Mouse (Mus musculus): ENCODE measurements around the gene Brd4. TPM values are rescaled to one million over a fixed set of nuclear protein-coding genes. Genes with fewer than 3 reads are reported as not detected.
A peak's percentile ranks its signal among the peaks of the same experiment; 100 is the strongest.

The Brd4 gene
- polyA plus RNA-seq, 1 experiment from 2014 or later, result 84.5 TPM

GRCm38 (mm10) chr17:32163910-32164650 lies 120.4 kb downstream of the Brd4 start:
- WGBS, result 53% methylated on average over 6 of the region's 6 CpGs
- Histone ChIP-seq H3K4me2 (peak overlapping the region; percentile 96; the same call in 1 of the 2 replicates), H3K27ac (peak overlapping the region; percentile 31), H3K4me1 (peaks cover 50% of the 10 kb centered on the region), H3K9ac (no peak overlapping the region), H3K9me3 (replicated peaks) (no peaks in the 10 kb centered on the region), H3K27me3 (no peaks in the 10 kb centered on the region), H3K4me3 (no peak overlapping the region; the same call in 1 of the 2 replicates), H3K36me3 (ENCODE audit: poor library complexity, severe bottlenecking) (no peaks in the 10 kb centered on the region)
- ATAC-seq, result no peak

GRCm38 (mm10) chr17:32162112-32162850 lies 122.2 kb downstream of the Brd4 start:
- ATAC-seq, result peak; percentile 36; the same call in 1 of the 2 replicates
- H3K27ac ChIP-seq, result no peak overlapping the region
- H3K4me1 ChIP-seq, result peaks cover 50% of the 10 kb centered on the region

GRCm38 (mm10) chr17:32160882-32161281 lies 123.6 kb downstream of the Brd4 start:
- Histone ChIP-seq H3K4me1 (peaks cover 39% of the 10 kb centered on the region), H3K4me3 (no peak overlapping the region), H3K4me2 (no peak overlapping the region), H3K36me3 (ENCODE audit: poor library complexity, severe bottlenecking) (peaks cover 18% of the 10 kb centered on the region), H3K9me3 (replicated peaks) (no peaks in the 10 kb centered on the region), H3K27ac (no peak overlapping the region), H3K9ac (no peak overlapping the region), H3K27me3 (no peaks in the 10 kb centered on the region)
- 82% methylated on average over 4 of the region's 4 CpGs for WGBS
- ATAC-seq, result no peak

More at GRCm38 (mm10) chr17:32162112-32162850, 122.2 kb downstream of the Brd4 start:
- Histone ChIP-seq H3K36me3 (ENCODE audit: poor library complexity, severe bottlenecking) (peaks cover 12% of the 10 kb centered on the region), H3K4me3 (peak overlapping the region; percentile 59), H3K9ac (peak overlapping the region; percentile 74), H3K4me2 (peak overlapping the region; percentile 96), H3K27me3 (no peaks in the 10 kb centered on the region), H3K9me3 (replicated peaks) (no peaks in the 10 kb centered on the region)
- 2% methylated on average over 57 of the region's 58 CpGs for WGBS

- Histone ChIP-seq H3K4me1 (peaks cover 22% of the 10 kb centered on the region), H3K27ac (no peak overlapping the region), H3K9ac (no peak overlapping the region), H3K27me3 (no peaks in the 10 kb centered on the region), H3K36me3 (ENCODE audit: poor library complexity, severe bottlenecking) (peaks cover 36% of the 10 kb centered on the region), H3K4me3 (no peak overlapping the region), H3K9me3 (replicated peaks) (no peaks in the 10 kb centered on the region), H3K4me2 (no peak overlapping the region)
- 93% methylated on average over 13 of the region's 13 CpGs for WGBS
- no peak for ATAC-seq
These were observed 125.7 kb downstream of the Brd4 start for GRCm38 (mm10) chr17:32158841-32159240.

GRCm38 (mm10) chr17:32146718-32147117 lies 137.8 kb downstream of the Brd4 start:
- H3K27me3 ChIP-seq, result no peaks in the 10 kb centered on the region
- peaks cover 77% of the 10 kb centered on the region for H3K36me3 ChIP-seq (ENCODE audit: poor library complexity, severe bottlenecking)
- no peaks in the 10 kb centered on the region for H3K9me3 ChIP-seq (replicated peaks)
- no peak overlapping the region for H3K4me2 ChIP-seq
- no peak overlapping the region for H3K27ac ChIP-seq
- WGBS, result 88% methylated on average over 8 of the region's 8 CpGs
- no peak overlapping the region; the same call in 1 of the 2 replicates for H3K9ac ChIP-seq
- ATAC-seq, result no peak
- no peak overlapping the region for H3K4me3 ChIP-seq
- peaks cover 7% of the 10 kb centered on the region; the same call in 1 of the 2 replicates for H3K4me1 ChIP-seq

Other genes starting within 250 kb of the Brd4 start
- gene Rrp1b, start 248.6 kb downstream of the Brd4 start, polyA plus RNA-seq (2015; fragmentation: Nextera tagmentation; extraction: Ambion mirVana), result 52.8 and 58.6 TPM in 2 replicates
- gene Hsf2bp, start 248.4 kb downstream of the Brd4 start, polyA plus RNA-seq (2015; fragmentation: Nextera tagmentation; extraction: Ambion mirVana), result 0.43 TPM in 2 replicates
- gene Notch3, start 117.9 kb downstream of the Brd4 start, polyA plus RNA-seq (2015; fragmentation: Nextera tagmentation; extraction: Ambion mirVana), result 7.7 and 9.7 TPM in 2 replicates
- 0.08 and 0.10 TPM in 2 replicates for gene Ephx3, start 95.2 kb downstream of the Brd4 start, polyA plus RNA-seq (2015; fragmentation: Nextera tagmentation; extraction: Ambion mirVana)
- 112 and 114 TPM in 2 replicates for gene Akap8, start 36.5 kb upstream of the Brd4 start, polyA plus RNA-seq (2015; fragmentation: Nextera tagmentation; extraction: Ambion mirVana)
- gene Akap8l, start 65.9 kb upstream of the Brd4 start, polyA plus RNA-seq (2015; fragmentation: Nextera tagmentation; extraction: Ambion mirVana), result 113 and 119 TPM in 2 replicates
- 26.6 and 27.7 TPM in 2 replicates for gene Wiz, start 104.7 kb upstream of the Brd4 start, polyA plus RNA-seq (2015; fragmentation: Nextera tagmentation; extraction: Ambion mirVana)
- gene Rasal3, start 118.9 kb upstream of the Brd4 start, polyA plus RNA-seq (2015; fragmentation: Nextera tagmentation; extraction: Ambion mirVana), result 0.26 and 0.32 TPM in 2 replicates
- not detected in 2 replicates for gene Pglyrp2, start 139.4 kb upstream of the Brd4 start, polyA plus RNA-seq (2015; fragmentation: Nextera tagmentation; extraction: Ambion mirVana)
- 0.17 and 0.35 TPM in 2 replicates for gene Cyp4f39, start 168.0 kb upstream of the Brd4 start, polyA plus RNA-seq (2015; fragmentation: Nextera tagmentation; extraction: Ambion mirVana)
- 7.0 and 7.8 TPM in 2 replicates for gene Cyp4f17, start 221.3 kb upstream of the Brd4 start, polyA plus RNA-seq (2015; fragmentation: Nextera tagmentation; extraction: Ambion mirVana)